Mouse (Mus musculus) bone marrow, adult 2 months (tissue): Measurements from ENCODE around the gene Zfp827.

Source experiments
- CTCF ChIP-seq: fragments of 200-500 bp; IDR thresholded peaks from 2 replicates; pipeline ENCODE4 v1.5.1; 2011; ENCODE audit warnings: low read length, control low read depth; ENCODE audit not compliant: control insufficient read depth, insufficient read depth
- POLR2A ChIP-seq: fragments of 200-500 bp; IDR thresholded peaks from 2 replicates; pipeline ENCODE4 v1.6.1; 2011; ENCODE audit warnings: low read depth, mild to moderate bottlenecking, control low read depth, low read length, borderline replicate concordance; ENCODE audit not compliant: control insufficient read depth

DNA sequence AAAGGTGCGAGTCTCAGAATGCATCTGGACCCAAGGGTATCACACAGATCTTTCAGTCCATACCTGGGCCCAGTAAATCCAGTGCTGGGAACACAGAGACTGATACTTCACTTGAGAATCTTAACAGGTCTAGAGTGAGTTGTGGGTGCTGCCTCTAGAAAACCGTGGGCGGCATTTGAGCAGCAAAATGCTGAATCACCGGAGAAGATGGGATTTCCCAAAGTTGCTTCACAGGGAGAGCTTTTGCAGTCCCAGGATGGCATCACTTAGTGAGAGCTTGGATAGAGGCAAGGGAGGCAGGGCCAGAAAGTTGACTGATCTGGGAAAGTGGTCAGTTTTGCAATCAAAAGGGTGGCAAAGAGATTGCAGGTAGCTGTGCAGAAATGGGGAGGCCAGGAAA lies 111.4 kb downstream of the Zfp827 start:
- TF ChIP-seq CTCF (no peak), POLR2A (no peak)
